Mouse (Mus musculus) neural tube, embryonic 14.5 days (tissue): ENCODE results near the gene Bbs2. TPM values are rescaled to one million over a fixed set of nuclear protein-coding genes. Genes with fewer than 3 reads are reported as not detected.
A peak's percentile ranks its signal among the peaks of the same experiment; 100 is the strongest.

Source experiments
- ATAC-seq: fragments of 200-750 bp; cut with Nextera tagmentation; 2 replicates; pipeline ENCODE4 v1.8.0; 2017; ENCODE audit warnings: low read depth, mild to moderate bottlenecking, moderate TSS enrichment, moderate library complexity
- H3K27ac ChIP-seq: fragments of 300-500 bp; sonication (generic); 2 replicates; pipeline ENCODE4 v1.5.1; 2014; ENCODE audit warnings: low read depth, mild to moderate bottlenecking, control low read depth, low read length, moderate library complexity, mixed read lengths
- H3K27me3 ChIP-seq: fragments of 300-500 bp; sonication (generic); 2 replicates; pipeline ENCODE4 v1.6.1; 2014; ENCODE audit warnings: low read length; ENCODE audit not compliant: control insufficient read depth, insufficient read depth
- H3K36me3 ChIP-seq: fragments of 300-500 bp; sonication (generic); 2 replicates; pipeline ENCODE4 v1.6.1; 2014; ENCODE audit warnings: low read length, mixed read lengths; ENCODE audit not compliant: control insufficient read depth, insufficient read depth
- H3K4me1 ChIP-seq: fragments of 300-500 bp; sonication (generic); 2 replicates; pipeline ENCODE4 v1.6.1; 2014; ENCODE audit warnings: low read length; ENCODE audit not compliant: control insufficient read depth, insufficient read depth
- H3K4me2 ChIP-seq: fragments of 300-500 bp; sonication (generic); 2 replicates; pipeline ENCODE4 v1.6.1; 2014; ENCODE audit warnings: mild to moderate bottlenecking, low read depth, low read length, control low read depth
- H3K4me3 ChIP-seq: fragments of 300-500 bp; sonication (generic); 2 replicates; pipeline ENCODE4 v1.5.1; 2014; ENCODE audit warnings: low read depth, low read length, control low read depth, mixed read lengths
- H3K9ac ChIP-seq: fragments of 300-500 bp; sonication (generic); replicated peaks from 2 replicates; pipeline ENCODE4 v1.6.1; 2014; ENCODE audit warnings: low read depth, mild to moderate bottlenecking, control low read depth, low read length, mixed read lengths
- H3K9me3 ChIP-seq: fragments of 300-500 bp; sonication (generic); 2 replicates; pipeline ENCODE4 v1.6.1; 2016; ENCODE audit warnings: low read length; ENCODE audit not compliant: control insufficient read depth
- WGBS: fragments of 180-500 bp; shearing (Covaris S2); extraction: QIAGEN DNeasy Blood & Tissue Kit; methylation state at CpG from one replicate; pipeline ENCODE4 v1.1.7; 2014; 5-methylcytosine and 5-hydroxymethylcytosine counted together
- polyA plus RNA-seq: library from polyadenylated mRNA; unstranded; fragments of >200 nt; fragmentation: Nextera tagmentation; extraction: Ambion mirVana; gene quantifications from 2 replicates; pipeline ENCODE4 v1.2.1, GENCODE M21; 2014

Bbs2 gene
- polyA plus RNA-seq, 1 experiment from 2014 or later = 22.8 TPM

- 65% methylated on average over 6 of the region's 6 CpGs for WGBS
- Histone ChIP-seq H3K4me1 (no peaks in the 10 kb centered on the region), H3K36me3 (no peaks in the 10 kb centered on the region), H3K4me2 (no peak overlapping the region), H3K9me3 (no peaks in the 10 kb centered on the region), H3K4me3 (no peak overlapping the region), H3K9ac (no peak overlapping the region), H3K27ac (no peak overlapping the region), H3K27me3 (no peaks in the 10 kb centered on the region)
- ATAC-seq = no peak
Measured at GRCm38 (mm10) chr8:94129133-94129789, 30.5 kb upstream of the Bbs2 start.

GRCm38 (mm10) chr8:94127711-94128110 is 29.0 kb upstream of the Bbs2 start:
- no peak overlapping the region for H3K4me2 ChIP-seq
- WGBS = 44% methylated on average over 6 of the region's 6 CpGs
- no peaks in the 10 kb centered on the region for H3K36me3 ChIP-seq
- no peaks in the 10 kb centered on the region for H3K27me3 ChIP-seq
- no peak overlapping the region for H3K4me3 ChIP-seq
- H3K9ac ChIP-seq = no peak overlapping the region
- no peak for ATAC-seq
- H3K27ac ChIP-seq = peak overlapping the region; percentile 22; the same call in 1 of the 2 replicates
- H3K4me1 ChIP-seq = no peaks in the 10 kb centered on the region
- H3K9me3 ChIP-seq = no peaks in the 10 kb centered on the region

GRCm38 (mm10) chr8:94122711-94123468 is 24.2 kb upstream of the Bbs2 start:
- H3K4me1 ChIP-seq = peaks cover 11% of the 10 kb centered on the region; the same call in 1 of the 2 replicates
- no peak for ATAC-seq
- H3K9ac ChIP-seq = no peak overlapping the region
- no peak overlapping the region for H3K4me3 ChIP-seq
- no peak overlapping the region for H3K27ac ChIP-seq
- H3K9me3 ChIP-seq = no peaks in the 10 kb centered on the region
- no peaks in the 10 kb centered on the region for H3K27me3 ChIP-seq
- H3K36me3 ChIP-seq = no peaks in the 10 kb centered on the region
- WGBS = 53% methylated on average over 8 of the region's 8 CpGs
- H3K4me2 ChIP-seq = no peak overlapping the region

- Histone ChIP-seq H3K4me2 (no peak overlapping the region), H3K4me1 (peaks cover 11% of the 10 kb centered on the region; the same call in 1 of the 2 replicates), H3K4me3 (no peak overlapping the region), H3K27ac (no peak overlapping the region), H3K27me3 (no peaks in the 10 kb centered on the region), H3K9me3 (no peaks in the 10 kb centered on the region), H3K9ac (no peak overlapping the region), H3K36me3 (no peaks in the 10 kb centered on the region)
- no peak for ATAC-seq
- 76% methylated on average over 9 of the region's 9 CpGs for WGBS
Measured at GRCm38 (mm10) chr8:94121625-94122024, 22.9 kb upstream of the Bbs2 start.

GRCm38 (mm10) chr8:94118776-94119430 is 20.2 kb upstream of the Bbs2 start:
- peaks cover 11% of the 10 kb centered on the region; the same call in 1 of the 2 replicates for H3K4me1 ChIP-seq
- H3K36me3 ChIP-seq = no peaks in the 10 kb centered on the region
- no peak overlapping the region for H3K4me2 ChIP-seq
- ATAC-seq = peak; percentile 87
- H3K27me3 ChIP-seq = no peaks in the 10 kb centered on the region
- H3K27ac ChIP-seq = peak overlapping the region; percentile 78
- H3K4me3 ChIP-seq = no peak overlapping the region
- WGBS = 1% methylated on average over 6 of the region's 6 CpGs
- no peak overlapping the region for H3K9ac ChIP-seq
- H3K9me3 ChIP-seq = no peaks in the 10 kb centered on the region

- no peak overlapping the region for H3K4me2 ChIP-seq
- WGBS = 92% methylated on average over 2 of the region's 2 CpGs
Measured at GRCm38 (mm10) chr8:94113972-94114371, 15.2 kb upstream of the Bbs2 start.

GRCm38 (mm10) chr8:94113435-94113834 is 14.7 kb upstream of the Bbs2 start:
- Histone ChIP-seq H3K4me2 (no peak overlapping the region), H3K36me3 (no peaks in the 10 kb centered on the region), H3K9ac (no peak overlapping the region), H3K9me3 (no peaks in the 10 kb centered on the region), H3K27ac (no peak overlapping the region), H3K4me1 (0 out of 2 replicates have a peak, but pooled peaks cover 3% of the 10 kb centered on the region), H3K27me3 (no peaks in the 10 kb centered on the region), H3K4me3 (no peak overlapping the region)
- WGBS = 75% methylated on average over 1 of the region's 1 CpGs
- ATAC-seq = no peak

More at GRCm38 (mm10) chr8:94113972-94114371, 15.2 kb upstream of the Bbs2 start:
- Histone ChIP-seq H3K4me1 (peaks cover 9% of the 10 kb centered on the region; the same call in 1 of the 2 replicates), H3K4me3 (no peak overlapping the region), H3K27ac (no peak overlapping the region), H3K36me3 (no peaks in the 10 kb centered on the region), H3K27me3 (no peaks in the 10 kb centered on the region), H3K9me3 (no peaks in the 10 kb centered on the region), H3K9ac (no peak overlapping the region)
- no peak for ATAC-seq

- H3K36me3 ChIP-seq = no peaks in the 10 kb centered on the region
Measured at GRCm38 (mm10) chr8:94110526-94111177, 11.9 kb upstream of the Bbs2 start.

More at GRCm38 (mm10) chr8:94110526-94111177, 11.9 kb upstream of the Bbs2 start:
- WGBS = 67% methylated on average over 6 of the region's 6 CpGs
- Histone ChIP-seq H3K4me3 (no peak overlapping the region), H3K9me3 (no peaks in the 10 kb centered on the region), H3K27me3 (no peaks in the 10 kb centered on the region), H3K27ac (no peak overlapping the region), H3K9ac (no peak overlapping the region), H3K4me2 (no peak overlapping the region), H3K4me1 (no peaks in the 10 kb centered on the region)
- ATAC-seq = no peak
